Mouse (Mus musculus) c-Kit-positive CD71-positive TER-119-negative erythroid progenitor cells, embryonic 14.5 days (primary cell): ENCODE measurements around the gene Azin2.

Experiments
- DNase-seq: peaks from one replicate; pipeline ENCODE4 v3.0.0-alpha.2; 2013; ENCODE audit warnings: low read depth

The Azin2 gene

GRCm38 (mm10) chr4:128977217-128977616, 15.0 kb upstream of the Azin2 start:
- DNase-seq, result no peak

- DNase-seq, result no peak
These were observed 14.3 kb upstream of the Azin2 start for GRCm38 (mm10) chr4:128976577-128976976.

GRCm38 (mm10) chr4:128974677-128975076, 12.4 kb upstream of the Azin2 start:
- no peak for DNase-seq

- peak; percentile 58 for DNase-seq
These were observed 8.9 kb upstream of the Azin2 start for GRCm38 (mm10) chr4:128971065-128971694.

- DNase-seq, result no peak
These were observed 8.2 kb upstream of the Azin2 start for GRCm38 (mm10) chr4:128970417-128970807.

- no peak for DNase-seq
These were observed 7.6 kb upstream of the Azin2 start for GRCm38 (mm10) chr4:128969607-128970416.

GRCm38 (mm10) chr4:128969081-128969480, 6.8 kb upstream of the Azin2 start:
- no peak for DNase-seq

- no peak for DNase-seq
These were observed 4.5 kb upstream of the Azin2 start for GRCm38 (mm10) chr4:128966751-128967150.

GRCm38 (mm10) chr4:128962926-128963290, 666 bp upstream of the Azin2 start:
- DNase-seq, result no peak

GRCm38 (mm10) chr4:128961301-128962028, 777 bp downstream of the Azin2 start:
- DNase-seq, result no peak

- DNase-seq, result no peak
These were observed 2.6 kb downstream of the Azin2 start for GRCm38 (mm10) chr4:128959676-128960075.

GRCm38 (mm10) chr4:128958849-128959248, 3.4 kb downstream of the Azin2 start:
- no peak for DNase-seq

- no peak for DNase-seq
These were observed 4.1 kb downstream of the Azin2 start for GRCm38 (mm10) chr4:128958156-128958555.

GRCm38 (mm10) chr4:128957155-128957911, 4.9 kb downstream of the Azin2 start:
- peak; percentile 43 for DNase-seq

GRCm38 (mm10) chr4:128953851-128954250, 8.4 kb downstream of the Azin2 start:
- no peak for DNase-seq

- DNase-seq, result no peak
These were observed 11.8 kb downstream of the Azin2 start for GRCm38 (mm10) chr4:128950461-128950860.

- peak; percentile 61 for DNase-seq
These were observed 12.7 kb downstream of the Azin2 start for GRCm38 (mm10) chr4:128949470-128950005.

GRCm38 (mm10) chr4:128948137-128948674, 14.0 kb downstream of the Azin2 start:
- DNase-seq, result peak; percentile 43

- peak; percentile 40 for DNase-seq
These were observed 14.8 kb downstream of the Azin2 start for GRCm38 (mm10) chr4:128947326-128947933.

- no peak for DNase-seq
These were observed 15.5 kb downstream of the Azin2 start for GRCm38 (mm10) chr4:128946736-128947135.

- DNase-seq, result no peak
These were observed 19.9 kb downstream of the Azin2 start for GRCm38 (mm10) chr4:128942346-128942745.
